Mouse (Mus musculus) forebrain, embryonic 15.5 days (tissue): ENCODE data around the gene Izumo1. TPM values are rescaled to one million over a fixed set of nuclear protein-coding genes. Genes with fewer than 3 reads are reported as not detected.
A peak's percentile ranks its signal among the peaks of the same experiment; 100 is the strongest.

Experiments
- ATAC-seq: fragments of 200-750 bp; cut with Nextera tagmentation; replicated peaks from 2 replicates; pipeline ENCODE4 v1.8.0; 2017; ENCODE audit warnings: mild to moderate bottlenecking, moderate TSS enrichment, moderate library complexity
- H3K27ac ChIP-seq: fragments of 300-500 bp; sonication (generic); replicated peaks from 2 replicates; pipeline ENCODE4 v1.5.1; 2015; ENCODE audit warnings: mild to moderate bottlenecking, inconsistent platforms
- H3K27me3 ChIP-seq: fragments of 300-500 bp; sonication (generic); 2 replicates; pipeline ENCODE4 v1.6.1; 2015; ENCODE audit warnings: inconsistent platforms
- H3K36me3 ChIP-seq: fragments of 300-500 bp; sonication (generic); 2 replicates; pipeline ENCODE4 v1.6.1; 2015; ENCODE audit warnings: mild to moderate bottlenecking, inconsistent platforms
- H3K4me1 ChIP-seq: fragments of 300-500 bp; sonication (generic); 2 replicates; pipeline ENCODE4 v1.6.1; 2015; ENCODE audit warnings: inconsistent platforms
- H3K4me2 ChIP-seq: fragments of 300-500 bp; sonication (generic); replicated peaks from 2 replicates; pipeline ENCODE4 v1.6.1; 2015; ENCODE audit warnings: mild to moderate bottlenecking, inconsistent platforms
- H3K4me3 ChIP-seq: fragments of 300-500 bp; sonication (generic); 2 replicates; pipeline ENCODE4 v1.5.1; 2015; ENCODE audit warnings: mild to moderate bottlenecking, inconsistent platforms
- H3K9ac ChIP-seq: fragments of 300-500 bp; sonication (generic); replicated peaks from 2 replicates; pipeline ENCODE4 v1.6.1; 2015; ENCODE audit warnings: mild to moderate bottlenecking, inconsistent platforms
- H3K9me3 ChIP-seq: fragments of 300-500 bp; sonication (generic); 2 replicates; pipeline ENCODE4 v1.6.1; 2016; ENCODE audit warnings: inconsistent platforms
- WGBS: fragments of 180-500 bp; shearing (Covaris S2); methylation state at CpG from one replicate; pipeline ENCODE4 v1.1.7; 2015; ENCODE audit warnings: mixed read lengths; 5-methylcytosine and 5-hydroxymethylcytosine counted together
- polyA plus RNA-seq: library from polyadenylated mRNA; unstranded; fragments of >200 nt; fragmentation: Nextera tagmentation; extraction: Ambion mirVana; gene quantifications from 2 replicates; pipeline ENCODE4 v1.2.1, GENCODE M21; 2015

The Izumo1 gene
- polyA plus RNA-seq, 1 experiment from 2014 or later, result not detected

GRCm38 (mm10) chr7:45624718-45625117, 3.1 kb downstream of the Izumo1 start:
- no peak for ATAC-seq
- no peak overlapping the region for H3K4me2 ChIP-seq
- no peaks in the 10 kb centered on the region for H3K9me3 ChIP-seq
- H3K36me3 ChIP-seq, result no peaks in the 10 kb centered on the region
- 84% methylated on average over 3 of the region's 3 CpGs for WGBS
- no peak overlapping the region for H3K9ac ChIP-seq
- H3K4me1 ChIP-seq, result peaks cover 5% of the 10 kb centered on the region; the same call in 1 of the 2 replicates
- no peak overlapping the region for H3K4me3 ChIP-seq
- H3K27me3 ChIP-seq, result no peaks in the 10 kb centered on the region
- no peak overlapping the region for H3K27ac ChIP-seq

- no peak for ATAC-seq
These were observed 3.9 kb downstream of the Izumo1 start for GRCm38 (mm10) chr7:45625481-45625880.

GRCm38 (mm10) chr7:45626571-45627076, 5.0 kb downstream of the Izumo1 start:
- H3K27me3 ChIP-seq, result no peaks in the 10 kb centered on the region
- H3K36me3 ChIP-seq, result no peaks in the 10 kb centered on the region
- H3K27ac ChIP-seq, result no peak overlapping the region
- ATAC-seq, result no peak
- H3K4me1 ChIP-seq, result peaks cover 5% of the 10 kb centered on the region; the same call in 1 of the 2 replicates
- WGBS, result 90% methylated on average over 7 of the region's 7 CpGs
- no peaks in the 10 kb centered on the region for H3K9me3 ChIP-seq
- no peak overlapping the region for H3K9ac ChIP-seq
- H3K4me2 ChIP-seq, result no peak overlapping the region
- no peak overlapping the region for H3K4me3 ChIP-seq

More at GRCm38 (mm10) chr7:45625481-45625880, 3.9 kb downstream of the Izumo1 start:
- Histone ChIP-seq H3K27ac (no peak overlapping the region), H3K36me3 (no peaks in the 10 kb centered on the region), H3K27me3 (no peaks in the 10 kb centered on the region), H3K9ac (no peak overlapping the region), H3K9me3 (no peaks in the 10 kb centered on the region), H3K4me2 (no peak overlapping the region), H3K4me3 (no peak overlapping the region), H3K4me1 (peaks cover 5% of the 10 kb centered on the region; the same call in 1 of the 2 replicates)
- WGBS, result 93% methylated on average over 8 of the region's 8 CpGs

- no peaks in the 10 kb centered on the region for H3K36me3 ChIP-seq
- no peaks in the 10 kb centered on the region for H3K27me3 ChIP-seq
- ATAC-seq, result no peak
- no peaks in the 10 kb centered on the region for H3K9me3 ChIP-seq
- H3K27ac ChIP-seq, result peak within 1 kb of the TSS; percentile 87
- peaks cover 6% of the 10 kb centered on the region for H3K4me1 ChIP-seq
- peak within 1 kb of the TSS; percentile 70 for H3K9ac ChIP-seq
- H3K4me2 ChIP-seq, result peak within 1 kb of the TSS; percentile 91
- H3K4me3 ChIP-seq, result peak within 1 kb of the TSS; percentile 54
- WGBS, result 92% methylated on average over 9 of the region's 9 CpGs
These were observed 5.7 kb downstream of the Izumo1 start, which contains the start of gene Rasip1 for GRCm38 (mm10) chr7:45627261-45627660. Rasip1 (plus strand) TSS chr7:45627488.

GRCm38 (mm10) chr7:45628364-45629294, 7.0 kb downstream of the Izumo1 start:
- no peaks in the 10 kb centered on the region for H3K36me3 ChIP-seq
- H3K27ac ChIP-seq, result peak overlapping the region; percentile 87
- H3K4me3 ChIP-seq, result peak overlapping the region; percentile 54
- WGBS, result under 1% methylated on average over 105 of the region's 105 CpGs
- H3K4me1 ChIP-seq, result peaks cover 11% of the 10 kb centered on the region
- no peaks in the 10 kb centered on the region for H3K27me3 ChIP-seq
- ATAC-seq, result peak; percentile 88
- H3K9me3 ChIP-seq, result no peaks in the 10 kb centered on the region
- H3K9ac ChIP-seq, result peak overlapping the region; percentile 70
- peak overlapping the region; percentile 91 for H3K4me2 ChIP-seq

- H3K9me3 ChIP-seq, result no peaks in the 10 kb centered on the region
- ATAC-seq, result no peak
- H3K36me3 ChIP-seq, result no peaks in the 10 kb centered on the region
- peaks cover 11% of the 10 kb centered on the region for H3K4me1 ChIP-seq
- no peak overlapping the region for H3K27ac ChIP-seq
- no peak overlapping the region for H3K9ac ChIP-seq
- H3K4me2 ChIP-seq, result no peak overlapping the region
- no peak overlapping the region for H3K4me3 ChIP-seq
- WGBS, result 73% methylated on average over 23 of the region's 23 CpGs
- H3K27me3 ChIP-seq, result no peaks in the 10 kb centered on the region
These were observed 8.7 kb downstream of the Izumo1 start for GRCm38 (mm10) chr7:45630064-45630907.

- WGBS, result 17% methylated on average over 35 of the region's 35 CpGs
- Histone ChIP-seq H3K4me2 (peak overlapping the region; percentile 37), H3K4me1 (peaks cover 11% of the 10 kb centered on the region), H3K9me3 (no peaks in the 10 kb centered on the region), H3K9ac (peak overlapping the region; percentile 29; the same call in 1 of the 2 replicates), H3K27ac (no peak overlapping the region), H3K4me3 (peak overlapping the region; percentile 19), H3K36me3 (peaks cover 8% of the 10 kb centered on the region; the same call in 1 of the 2 replicates), H3K27me3 (no peaks in the 10 kb centered on the region)
- ATAC-seq, result no peak
These were observed 10.9 kb downstream of the Izumo1 start for GRCm38 (mm10) chr7:45632499-45632898.

GRCm38 (mm10) chr7:45634946-45635681, 13.5 kb downstream of the Izumo1 start:
- WGBS, result 91% methylated on average over 11 of the region's 11 CpGs
- H3K27me3 ChIP-seq, result no peaks in the 10 kb centered on the region
- no peak for ATAC-seq

GRCm38 (mm10) chr7:45635711-45636688, 14.4 kb downstream of the Izumo1 start:
- H3K36me3 ChIP-seq, result peaks cover 8% of the 10 kb centered on the region; the same call in 1 of the 2 replicates
- no peaks in the 10 kb centered on the region for H3K9me3 ChIP-seq
- WGBS, result 86% methylated on average over 15 of the region's 15 CpGs
- no peak overlapping the region for H3K27ac ChIP-seq
- no peak overlapping the region for H3K9ac ChIP-seq
- ATAC-seq, result no peak
- no peaks in the 10 kb centered on the region for H3K27me3 ChIP-seq
- H3K4me1 ChIP-seq, result peaks cover 15% of the 10 kb centered on the region
- H3K4me2 ChIP-seq, result no peak overlapping the region
- no peak overlapping the region for H3K4me3 ChIP-seq

More at GRCm38 (mm10) chr7:45634946-45635681, 13.5 kb downstream of the Izumo1 start:
- H3K27ac ChIP-seq, result no peak overlapping the region
- peaks cover 15% of the 10 kb centered on the region for H3K4me1 ChIP-seq
- no peaks in the 10 kb centered on the region for H3K9me3 ChIP-seq
- no peak overlapping the region for H3K4me2 ChIP-seq
- H3K36me3 ChIP-seq, result peaks cover 8% of the 10 kb centered on the region; the same call in 1 of the 2 replicates
- no peak overlapping the region for H3K9ac ChIP-seq
- no peak overlapping the region for H3K4me3 ChIP-seq

- H3K36me3 ChIP-seq, result peaks cover 8% of the 10 kb centered on the region; the same call in 1 of the 2 replicates
- H3K4me3 ChIP-seq, result peak overlapping the region; percentile 35; the same call in 1 of the 2 replicates
- no peak overlapping the region for H3K27ac ChIP-seq
- no peaks in the 10 kb centered on the region for H3K9me3 ChIP-seq
- no peak overlapping the region for H3K4me2 ChIP-seq
- ATAC-seq, result no peak
- peak overlapping the region; percentile 23; the same call in 1 of the 2 replicates for H3K9ac ChIP-seq
- peaks cover 19% of the 10 kb centered on the region for H3K4me1 ChIP-seq
- WGBS, result 96% methylated on average over 6 of the region's 6 CpGs
- no peaks in the 10 kb centered on the region for H3K27me3 ChIP-seq
These were observed 16.1 kb downstream of the Izumo1 start for GRCm38 (mm10) chr7:45637710-45638109.
